Mouse (Mus musculus) intestine, embryonic 16.5 days (tissue): ENCODE measurements at regions not wholly inside any gene's neighbourhood (a gene's known extent, or its start where the extent isn't known, plus 50 kb on each side); places are given as distances from the start of the nearest gene placed in this dataset.
A peak's percentile ranks its signal among the peaks of the same experiment; 100 is the strongest.

Experiments used
- ATAC-seq: fragments of 200-750 bp; cut with Nextera tagmentation; 2 replicates; pipeline ENCODE4 v1.8.0; 2017; ENCODE audit warnings: moderate TSS enrichment, moderate library complexity
- H3K27ac ChIP-seq: fragments of 300-500 bp; sonication (generic); 2 replicates; pipeline ENCODE4 v1.5.1; 2014; ENCODE audit warnings: mild to moderate bottlenecking, low read length
- H3K27me3 ChIP-seq: fragments of 300-500 bp; sonication (generic); replicated peaks from 2 replicates; pipeline ENCODE4 v1.6.1; 2014; ENCODE audit warnings: low read length, control low read depth, mixed read lengths; ENCODE audit not compliant: control insufficient read depth, insufficient read depth
- H3K36me3 ChIP-seq: fragments of 300-500 bp; sonication (generic); 2 replicates; pipeline ENCODE4 v1.6.1; 2014; ENCODE audit warnings: low read length, control low read depth; ENCODE audit not compliant: control insufficient read depth, insufficient read depth
- H3K4me1 ChIP-seq: fragments of 300-500 bp; sonication (generic); 2 replicates; pipeline ENCODE4 v1.6.1; 2014; ENCODE audit warnings: low read length, control low read depth, mixed read lengths; ENCODE audit not compliant: control insufficient read depth, insufficient read depth
- H3K4me2 ChIP-seq: fragments of 300-500 bp; sonication (generic); 2 replicates; pipeline ENCODE4 v1.6.1; 2014; ENCODE audit warnings: low read depth, low read length, control low read depth
- H3K4me3 ChIP-seq: fragments of 300-500 bp; sonication (generic); 2 replicates; pipeline ENCODE4 v1.5.1; 2014; ENCODE audit warnings: mild to moderate bottlenecking, low read length
- H3K9ac ChIP-seq: fragments of 300-500 bp; sonication (generic); 2 replicates; pipeline ENCODE4 v1.6.1; 2014; ENCODE audit warnings: low read depth, low read length
- H3K9me3 ChIP-seq: fragments of 300-500 bp; sonication (generic); 2 replicates; pipeline ENCODE4 v1.6.1; 2016; ENCODE audit warnings: low read length, control low read depth; ENCODE audit not compliant: control insufficient read depth
- WGBS: fragments of 180-500 bp; shearing (Covaris S2); extraction: QIAGEN DNeasy Blood & Tissue Kit; methylation state at CpG from one replicate; pipeline ENCODE4 v1.1.7; 2014; 5-methylcytosine and 5-hydroxymethylcytosine counted together

- no peaks in the 10 kb centered on the region for H3K27me3 ChIP-seq
- no peak overlapping the region for H3K4me2 ChIP-seq
- no peaks in the 10 kb centered on the region for H3K36me3 ChIP-seq
- no peak overlapping the region for H3K27ac ChIP-seq
- H3K4me1 ChIP-seq, result peaks cover 17% of the 10 kb centered on the region
- no peaks in the 10 kb centered on the region for H3K9me3 ChIP-seq
- no peak for ATAC-seq
- H3K4me3 ChIP-seq, result no peak overlapping the region
- WGBS, result 86% methylated on average over 5 of the region's 5 CpGs
- H3K9ac ChIP-seq, result no peak overlapping the region
Measured at GRCm38 (mm10) chr15:36906789-36907188, 100.8 kb downstream of the Zfp706 start.

- Histone ChIP-seq H3K4me1 (peaks cover 25% of the 10 kb centered on the region), H3K9me3 (no peaks in the 10 kb centered on the region), H3K4me2 (no peak overlapping the region), H3K27me3 (no peaks in the 10 kb centered on the region), H3K4me3 (no peak overlapping the region), H3K9ac (no peak overlapping the region), H3K36me3 (no peaks in the 10 kb centered on the region), H3K27ac (no peak overlapping the region)
- 61% methylated on average over 3 of the region's 3 CpGs for WGBS
- no peak for ATAC-seq
Measured at GRCm38 (mm10) chr15:36906052-36906451, 101.5 kb downstream of the Zfp706 start.

- Histone ChIP-seq H3K9ac (no peak overlapping the region), H3K27me3 (no peaks in the 10 kb centered on the region), H3K36me3 (no peaks in the 10 kb centered on the region), H3K4me2 (no peak overlapping the region), H3K4me3 (no peak overlapping the region), H3K9me3 (no peaks in the 10 kb centered on the region), H3K4me1 (peaks cover 38% of the 10 kb centered on the region), H3K27ac (no peak overlapping the region)
- 76% methylated on average over 5 of the region's 5 CpGs for WGBS
- no peak for ATAC-seq
Measured at GRCm38 (mm10) chr15:36903922-36904321, 103.7 kb downstream of the Zfp706 start.

- Histone ChIP-seq H3K27me3 (no peaks in the 10 kb centered on the region), H3K27ac (peak overlapping the region; percentile 52; the same call in 1 of the 2 replicates), H3K4me1 (peaks cover 39% of the 10 kb centered on the region), H3K36me3 (no peaks in the 10 kb centered on the region), H3K9ac (no peak overlapping the region), H3K4me2 (no peak overlapping the region), H3K9me3 (no peaks in the 10 kb centered on the region), H3K4me3 (no peak overlapping the region)
- no peak for ATAC-seq
- WGBS, result 32% methylated on average over 4 of the region's 4 CpGs
Measured at GRCm38 (mm10) chr15:36903309-36903708, 104.3 kb downstream of the Zfp706 start.

- 19% methylated on average over 7 of the region's 7 CpGs for WGBS
- 0 out of 2 replicates have a peak overlapping the region, but pooled peaks have one; percentile 11 for H3K9ac ChIP-seq
Measured at GRCm38 (mm10) chr15:36901830-36902285, 105.7 kb downstream of the Zfp706 start.

GRCm38 (mm10) chr15:36901350-36901749, 106.2 kb downstream of the Zfp706 start:
- H3K36me3 ChIP-seq, result no peaks in the 10 kb centered on the region
- no peak for ATAC-seq
- peaks cover 41% of the 10 kb centered on the region for H3K4me1 ChIP-seq
- H3K27ac ChIP-seq, result peak overlapping the region; percentile 96
- H3K4me2 ChIP-seq, result 0 out of 2 replicates have a peak overlapping the region, but pooled peaks have one; percentile 3
- H3K9me3 ChIP-seq, result no peaks in the 10 kb centered on the region
- WGBS, result 48% methylated on average over 5 of the region's 5 CpGs
- no peaks in the 10 kb centered on the region for H3K27me3 ChIP-seq
- H3K4me3 ChIP-seq, result no peak overlapping the region
- 0 out of 2 replicates have a peak overlapping the region, but pooled peaks have one; percentile 11 for H3K9ac ChIP-seq

More at GRCm38 (mm10) chr15:36901830-36902285, 105.7 kb downstream of the Zfp706 start:
- H3K4me3 ChIP-seq, result no peak overlapping the region
- H3K4me2 ChIP-seq, result 0 out of 2 replicates have a peak overlapping the region, but pooled peaks have one; percentile 3
- H3K36me3 ChIP-seq, result no peaks in the 10 kb centered on the region
- no peaks in the 10 kb centered on the region for H3K27me3 ChIP-seq
- no peaks in the 10 kb centered on the region for H3K9me3 ChIP-seq
- peaks cover 41% of the 10 kb centered on the region for H3K4me1 ChIP-seq
- ATAC-seq, result peak; percentile 16; the same call in 1 of the 2 replicates
- peak overlapping the region; percentile 96 for H3K27ac ChIP-seq

GRCm38 (mm10) chr15:36900940-36901339, 106.6 kb downstream of the Zfp706 start:
- WGBS, result 41% methylated on average over 2 of the region's 2 CpGs
- peak overlapping the region; percentile 96 for H3K27ac ChIP-seq
- H3K4me1 ChIP-seq, result peaks cover 41% of the 10 kb centered on the region
- H3K4me3 ChIP-seq, result no peak overlapping the region
- H3K27me3 ChIP-seq, result no peaks in the 10 kb centered on the region
- no peak for ATAC-seq
- 0 out of 2 replicates have a peak overlapping the region, but pooled peaks have one; percentile 24 for H3K4me2 ChIP-seq
- H3K36me3 ChIP-seq, result no peaks in the 10 kb centered on the region
- H3K9ac ChIP-seq, result no peak overlapping the region
- no peaks in the 10 kb centered on the region for H3K9me3 ChIP-seq

- no peaks in the 10 kb centered on the region for H3K27me3 ChIP-seq
- no peak overlapping the region for H3K4me3 ChIP-seq
- WGBS, result 40% methylated on average over 2 of the region's 2 CpGs
- peak overlapping the region; percentile 24 for H3K4me2 ChIP-seq
- ATAC-seq, result peak; percentile 77
- H3K9ac ChIP-seq, result peak overlapping the region; percentile 44; the same call in 1 of the 2 replicates
- peak overlapping the region; percentile 96 for H3K27ac ChIP-seq
- no peaks in the 10 kb centered on the region for H3K36me3 ChIP-seq
- no peaks in the 10 kb centered on the region for H3K9me3 ChIP-seq
- H3K4me1 ChIP-seq, result peaks cover 41% of the 10 kb centered on the region
Measured at GRCm38 (mm10) chr15:36899882-36900281, 107.7 kb downstream of the Zfp706 start.

- H3K27ac ChIP-seq, result peak overlapping the region; percentile 96
- H3K4me3 ChIP-seq, result no peak overlapping the region
- H3K9me3 ChIP-seq, result no peaks in the 10 kb centered on the region
- H3K9ac ChIP-seq, result peak overlapping the region; percentile 44; the same call in 1 of the 2 replicates
- H3K36me3 ChIP-seq, result no peaks in the 10 kb centered on the region
- H3K4me1 ChIP-seq, result peaks cover 41% of the 10 kb centered on the region
- peak; percentile 87 for ATAC-seq
- no peaks in the 10 kb centered on the region for H3K27me3 ChIP-seq
- WGBS, result 64% methylated on average over 11 of the region's 11 CpGs
- H3K4me2 ChIP-seq, result no peak overlapping the region
Measured at GRCm38 (mm10) chr15:36898857-36899523, 108.6 kb downstream of the Zfp706 start.
